In genomic region chrX:73342483-73342895, GRCm38 (mm10) we compare ENCODE assay signal across 8 mouse cellular contexts. TPM values are rescaled to one million over a fixed set of nuclear protein-coding genes. Genes with fewer than 3 reads are reported as not detected.
A peak's percentile ranks its signal among the peaks of the same experiment; 100 is the strongest.
DNase-seq lines count a peak whose midpoint lies in the region; ATAC-seq and TF ChIP-seq lines count a peak whose summit lies in the region.

Gene Zfp275 (plus strand): TSS chrX:73342621.

- H3K9me3 ChIP-seq in MEL (replicated peaks; ENCODE audit: insufficient read depth, low read length): no peaks in the 10 kb centered on the region
- no peaks in the 10 kb centered on the region for H3K9me3 ChIP-seq in hindbrain, embryonic 11.5 days (ENCODE audit: control insufficient read depth, low read length)

- no peak for TF ChIP-seq CTCF in MEL (IDR thresholded peaks at IDR 0.05 in 2 of 3, conservative IDR thresholded peaks at IDR 0.05 in 1 of 3; ENCODE audit: control insufficient read depth in 1 of 3, insufficient read depth in 1 of 3, low read depth in 2 of 3, low read length in 3 of 3, poor library complexity in 1 of 3, severe bottlenecking in 1 of 3)

- peak within 1 kb of the TSS; percentile 77 for H3K9ac ChIP-seq in MEL (ENCODE audit: control insufficient read depth, low read depth, low read length, poor library complexity, severe bottlenecking)
- peak within 1 kb of the TSS; percentile 69 for H3K9ac ChIP-seq in hindbrain, embryonic 11.5 days (ENCODE audit: low read depth, low read length)

- 20% methylated on average over 36 of the region's 37 CpGs for WGBS in hindbrain, embryonic 11.5 days

- no peak for TF ChIP-seq EP300 in MEL (IDR thresholded peaks at IDR 0.05; ENCODE audit: low read depth in 1 of 2, low read length in 2 of 2)

- H3K4me3 ChIP-seq in MEL (ENCODE audit: control insufficient read depth in 1 of 2, insufficient read depth in 1 of 2, low read depth in 2 of 2, low read length in 2 of 2): peak within 1 kb of the TSS; percentile 57 to 94
- peak within 1 kb of the TSS; percentile 55 for H3K4me3 ChIP-seq in hindbrain, embryonic 11.5 days (ENCODE audit: low read depth, low read length)

- H3K27me3 ChIP-seq in MEL (ENCODE audit: control insufficient read depth in 1 of 2, insufficient read depth in 2 of 2, low read length in 2 of 2): no peaks in the 10 kb centered on the region
- H3K27me3 ChIP-seq in hindbrain, embryonic 11.5 days (ENCODE audit: control insufficient read depth, insufficient read depth, low read length): peaks cover 2% of the 10 kb centered on the region; the same call in 1 of the 2 replicates

- H3K4me1 ChIP-seq in MEL (ENCODE audit: control insufficient read depth in 1 of 2, insufficient read depth in 2 of 2, low read length in 2 of 2): peaks cover 6 to 7% of the 10 kb centered on the region in 2 experiments
- H3K4me1 ChIP-seq in hindbrain, embryonic 11.5 days (replicated peaks; ENCODE audit: control insufficient read depth, insufficient read depth, low read length): no peaks in the 10 kb centered on the region

- H3K36me3 ChIP-seq in MEL (ENCODE audit: control insufficient read depth in 1 of 2, insufficient read depth in 2 of 2, low read length in 2 of 2): peaks cover 0 to 15% of the 10 kb centered on the region in 2 experiments; a peak in 2 of 4 replicates
- H3K36me3 ChIP-seq in hindbrain, embryonic 11.5 days (ENCODE audit: control insufficient read depth, insufficient read depth, low read length): no peaks in the 10 kb centered on the region

- peak within 1 kb of the TSS; percentile 57 for H3K4me2 ChIP-seq in hindbrain, embryonic 11.5 days (replicated peaks; ENCODE audit: low read depth, low read length)

- H3K79me2 ChIP-seq in MEL (ENCODE audit: control insufficient read depth, insufficient read depth, low read length, poor library complexity): peaks cover 3% of the 10 kb centered on the region; the same call in 1 of the 2 replicates

- peak; percentile 60 to 70; a peak in 3 of 4 replicates for TF ChIP-seq POLR2A in MEL (IDR thresholded peaks at IDR 0.05; ENCODE audit: control insufficient read depth in 1 of 2, insufficient read depth in 1 of 2, low read depth in 1 of 2, low read length in 2 of 2, poor library complexity in 1 of 2)

- no peak for TF ChIP-seq RAD21 in MEL (IDR thresholded peaks at IDR 0.05; ENCODE audit: low read depth, low read length)

- 0 out of 2 replicates have a peak within 1 kb of the TSS, but pooled peaks have one; percentile 1 for H3K27ac ChIP-seq in MEL (ENCODE audit: control insufficient read depth, low read depth, low read length)
- peak within 1 kb of the TSS; percentile 51; the same call in 1 of the 2 replicates for H3K27ac ChIP-seq in hindbrain, embryonic 11.5 days (ENCODE audit: low read depth, low read length)

- peak; percentile 93 for ATAC-seq in hindbrain, embryonic 11.5 days (ENCODE audit: low FRiP score)

- peak; percentile 76 for DNase-seq in MEL (ENCODE audit: low read depth, low spot score)
- peak; percentile 67 for DNase-seq in cerebellum, adult 8-10 months
- DNase-seq in frontal cortex, postnatal 10 days (ENCODE audit: low spot score in 2 of 2): peak; percentile 33 to 70
- peak; percentile 75 for DNase-seq in hindbrain, embryonic 11.5 days (ENCODE audit: low spot score)
- DNase-seq in layer of hippocampus, postnatal 10 days (ENCODE audit: low spot score in 2 of 2): peak; percentile 67 to 77
- DNase-seq in lung, postnatal 10 days: peak; percentile 85
- peak; percentile 75 for DNase-seq in retina, embryonic 14.5 days (ENCODE audit: low spot score)
- peak; percentile 87 for DNase-seq in thymus, postnatal 4 days

TF ChIP-seq in MEL, 35 proteins besides CTCF, POLR2A, EP300 and RAD21:
- TF ChIP-seq MAZ (IDR thresholded peaks at IDR 0.05; ENCODE audit: low read depth, low read length) (no peak), NRF1 (IDR thresholded peaks at IDR 0.05; ENCODE audit: insufficient read depth, low read depth, low read length, poor library complexity, severe bottlenecking) (no peak), SIN3A (IDR thresholded peaks at IDR 0.05; ENCODE audit: low read length) (0 out of 2 replicates have a peak, but pooled peaks have one; percentile 39), NELFE (IDR thresholded peaks at IDR 0.05; ENCODE audit: low read depth, low read length) (peak; percentile 54), ZC3H11A (IDR thresholded peaks at IDR 0.05; ENCODE audit: low read depth, low read length) (no peak), USF1 (IDR thresholded peaks at IDR 0.05; ENCODE audit: low read depth, low read length) (no peak), MYB (IDR thresholded peaks at IDR 0.05; ENCODE audit: low read depth, low read length) (no peak), E2F4 (IDR thresholded peaks at IDR 0.05; ENCODE audit: borderline replicate concordance, low read depth, low read length) (no peak), ZNF384 (IDR thresholded peaks at IDR 0.05; ENCODE audit: low read depth, low read length) (no peak), JUND (IDR thresholded peaks at IDR 0.05; ENCODE audit: low read depth, low read length) (no peak), MXI1 (IDR thresholded peaks at IDR 0.05; ENCODE audit: low read depth, low read length) (peak; percentile 64; the same call in 1 of the 2 replicates), UBTF (IDR thresholded peaks at IDR 0.05; ENCODE audit: borderline replicate concordance, insufficient read depth, low read depth, low read length) (no peak), TBP (IDR thresholded peaks at IDR 0.05; ENCODE audit: low read depth, low read length) (no peak), MAX (IDR thresholded peaks at IDR 0.05; ENCODE audit: low read length) (no peak), POLR2AphosphoS2 (IDR thresholded peaks at IDR 0.05; ENCODE audit: low read length) (no peak), ZMIZ1 (IDR thresholded peaks at IDR 0.05; ENCODE audit: low read depth, low read length) (no peak), KAT2A (conservative IDR thresholded peaks at IDR 0.05; ENCODE audit: low read depth, low read length) (no peak), MAFK (IDR thresholded peaks at IDR 0.05; ENCODE audit: borderline replicate concordance, low read depth, low read length) (no peak), BHLHE40 (IDR thresholded peaks at IDR 0.05; ENCODE audit: borderline replicate concordance, low read depth, low read length) (no peak), ETS1 (IDR thresholded peaks at IDR 0.05; ENCODE audit: low read depth, low read length) (no peak), GATA1 (IDR thresholded peaks at IDR 0.05; ENCODE audit: low read depth, low read length) (no peak), USF2 (IDR thresholded peaks at IDR 0.05; ENCODE audit: borderline replicate concordance in 1 of 2, insufficient read depth in 1 of 2, low read depth in 1 of 2, low read length in 2 of 2) (no peak), CHD2 (IDR thresholded peaks at IDR 0.05; ENCODE audit: low read length) (no peak), RCOR1 (IDR thresholded peaks at IDR 0.05; ENCODE audit: low read depth, low read length) (no peak), MYC (IDR thresholded peaks at IDR 0.05; ENCODE audit: low read depth, low read length) (no peak), SMC3 (IDR thresholded peaks at IDR 0.05; ENCODE audit: low read depth, low read length) (no peak), ZKSCAN1 (IDR thresholded peaks at IDR 0.05; ENCODE audit: low read depth, low read length) (no peak), ELF1 (IDR thresholded peaks at IDR 0.05; ENCODE audit: low read depth, low read length) (no peak), TCF12 (IDR thresholded peaks at IDR 0.05; ENCODE audit: low read depth, low read length) (peak; percentile 35; the same call in 1 of the 2 replicates), POLR2AphosphoS5 (IDR thresholded peaks at IDR 0.05; ENCODE audit: borderline replicate concordance, low read depth, low read length) (no peak), MEF2A (IDR thresholded peaks at IDR 0.05; ENCODE audit: extremely low read depth, insufficient replicate concordance, low read depth, low read length, poor library complexity, severe bottlenecking) (no peak), GABPA (IDR thresholded peaks at IDR 0.05; ENCODE audit: low read depth, low read length) (no peak), CHD1 (IDR thresholded peaks at IDR 0.05; ENCODE audit: low read depth, low read length) (no peak), HCFC1 (IDR thresholded peaks at IDR 0.05; ENCODE audit: low read depth, low read length) (0 out of 2 replicates have a peak, but pooled peaks have one; percentile 10), TAL1 (IDR thresholded peaks at IDR 0.05; ENCODE audit: low read length) (no peak)
TF ChIP-seq in MEL: peak in this region for 5.

RNA-seq across cellular contexts. Expression of gene Zfp275, which starts in this region (rescaled TPM):
- total RNA-seq in MEL (2012; rRNA removed): 4.5 and 4.8 TPM in 2 replicates
- polyA plus RNA-seq in MEL (2012; ENCODE audit: insufficient read depth in 1 of 2, insufficient read length in 2 of 2, low read depth in 1 of 2, low replicate concordance in 2 of 2, missing spikeins in 1 of 2): 1 to 10 TPM in 1 of 2 experiments, not detected in 1; 5.9 TPM
- polyA plus RNA-seq in hindbrain, embryonic 11.5 days (2014; fragmentation: Nextera tagmentation; extraction: Ambion mirVana): 15.0 and 16.9 TPM in 2 replicates
- 10 to 100 TPM; 12.1 to 16.1 TPM for total RNA-seq in layer of hippocampus, postnatal 10 days (2021)

Comparison
In these comparisons a context has a peak if more than half of its experiments do, and no peak if none do; other contexts are left out.
1. Peak in every context shown above with its lines: DNase-seq, ATAC-seq, H3K4me3 ChIP-seq and H3K27ac ChIP-seq.